Mouse (Mus musculus) stomach, postnatal 0 days (tissue): ENCODE results near the gene Gad1.

Experiments
- CTCF ChIP-seq: IDR thresholded peaks from 2 replicates; pipeline ENCODE4 v1.5.1; 2016; ENCODE audit warnings: antibody characterized with exemption, low read depth, mild to moderate bottlenecking, moderate library complexity
- EP300 ChIP-seq: optimal IDR thresholded peaks from 2 replicates; pipeline ENCODE3; 2016; ENCODE audit warnings: antibody characterized with exemption

DNA sequence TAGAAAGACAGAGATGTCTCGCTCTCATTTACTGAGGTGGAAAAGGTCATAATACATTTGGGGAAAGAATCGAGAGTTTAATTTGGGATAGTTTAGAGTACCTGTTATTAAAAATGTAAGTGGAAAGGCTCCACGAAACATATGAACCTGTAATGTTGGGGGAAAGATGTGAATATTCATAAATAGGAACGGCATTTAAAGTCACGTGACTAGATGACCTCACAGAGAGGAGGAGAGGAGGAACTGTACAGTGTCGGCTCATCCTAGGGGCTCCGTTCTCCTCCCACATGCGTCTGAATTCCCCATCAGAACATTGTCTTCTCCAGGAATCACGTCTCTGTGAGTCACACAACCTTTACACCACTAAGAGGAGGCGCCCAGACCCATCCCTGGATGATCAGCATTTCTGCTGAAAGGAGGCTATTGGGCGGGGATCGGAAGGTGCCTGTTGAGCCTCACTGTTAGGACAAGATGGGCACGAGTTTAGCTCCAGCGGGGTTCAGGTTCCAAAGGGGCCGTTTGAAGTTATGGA, 739 bp upstream of the Gad1 start:
- no peak for TF ChIP-seq EP300
- no peak for TF ChIP-seq CTCF
